Mouse (Mus musculus) lung, embryonic 16.5 days (tissue): ENCODE measurements around the gene Shank2. TPM values are rescaled to one million over a fixed set of nuclear protein-coding genes. Genes with fewer than 3 reads are reported as not detected.

Source experiments
- ATAC-seq: fragments of 200-750 bp; cut with Nextera tagmentation; 2 replicates; pipeline ENCODE4 v1.8.0; 2017; ENCODE audit warnings: low read depth, mild to moderate bottlenecking, moderate library complexity
- H3K27ac ChIP-seq: fragments of 300-500 bp; sonication (generic); 2 replicates; pipeline ENCODE4 v1.5.1; 2014; ENCODE audit warnings: mild to moderate bottlenecking, control low read depth, low read length
- H3K27me3 ChIP-seq: fragments of 300-500 bp; sonication (generic); 2 replicates; pipeline ENCODE4 v1.6.1; 2014; ENCODE audit warnings: low read depth, low read length, mixed read lengths; ENCODE audit not compliant: control insufficient read depth, insufficient read depth
- H3K36me3 ChIP-seq: fragments of 300-500 bp; sonication (generic); 2 replicates; pipeline ENCODE4 v1.6.1; 2014; ENCODE audit warnings: low read length; ENCODE audit not compliant: control insufficient read depth, insufficient read depth
- H3K4me1 ChIP-seq: fragments of 300-500 bp; sonication (generic); replicated peaks from 2 replicates; pipeline ENCODE4 v1.6.1; 2014; ENCODE audit warnings: low read length, mixed read lengths; ENCODE audit not compliant: control insufficient read depth, insufficient read depth
- H3K4me2 ChIP-seq: fragments of 300-500 bp; sonication (generic); 2 replicates; pipeline ENCODE4 v1.6.1; 2014; ENCODE audit warnings: low read depth, low read length, control low read depth
- H3K4me3 ChIP-seq: fragments of 300-500 bp; sonication (generic); 2 replicates; pipeline ENCODE4 v1.5.1; 2014; ENCODE audit warnings: mild to moderate bottlenecking, low read length, control low read depth
- H3K9ac ChIP-seq: fragments of 300-500 bp; sonication (generic); 2 replicates; pipeline ENCODE4 v1.6.1; 2014; ENCODE audit warnings: low read length, control low read depth
- H3K9me3 ChIP-seq: fragments of 300-500 bp; sonication (generic); 2 replicates; pipeline ENCODE4 v1.6.1; 2016; ENCODE audit warnings: low read length; ENCODE audit not compliant: control insufficient read depth
- WGBS: fragments of 180-500 bp; shearing (Covaris S2); extraction: QIAGEN DNeasy Blood & Tissue Kit; methylation state at CpG from one replicate; pipeline ENCODE4 v1.1.7; 2014; 5-methylcytosine and 5-hydroxymethylcytosine counted together
- polyA plus RNA-seq: library from polyadenylated mRNA; unstranded; fragments of >200 nt; fragmentation: Nextera tagmentation; extraction: Ambion mirVana; gene quantifications from 2 replicates; pipeline ENCODE4 v1.2.1, GENCODE M21; 2015

The Shank2 gene
- 1.6 and 1.8 TPM in 2 replicates for polyA plus RNA-seq

DNA sequence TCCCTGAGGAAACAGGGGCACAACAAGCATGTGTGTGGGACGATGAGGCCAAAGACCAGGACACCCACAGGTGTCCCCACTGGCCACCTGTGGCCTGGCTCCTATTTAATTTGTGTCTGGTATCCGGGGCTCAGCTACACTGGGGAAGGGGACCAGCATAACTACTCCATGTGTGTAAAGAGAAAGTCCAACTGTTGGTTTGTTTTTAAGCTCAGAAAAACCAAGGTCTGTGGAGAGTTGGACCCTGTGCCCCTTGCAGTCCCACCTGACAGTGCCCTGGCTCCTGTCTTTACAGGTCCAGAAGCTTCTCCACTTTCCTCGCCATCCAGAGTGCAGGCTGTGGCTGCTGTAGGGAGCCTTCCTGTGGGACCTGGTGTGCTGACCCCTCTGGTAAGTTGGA lies at the start of gene Shank2:
Shank2 (plus strand) TSS at position 301 of the 400 bp plus-strand sequence.
- no peak within 1 kb of the TSS for H3K27ac ChIP-seq

DNA sequence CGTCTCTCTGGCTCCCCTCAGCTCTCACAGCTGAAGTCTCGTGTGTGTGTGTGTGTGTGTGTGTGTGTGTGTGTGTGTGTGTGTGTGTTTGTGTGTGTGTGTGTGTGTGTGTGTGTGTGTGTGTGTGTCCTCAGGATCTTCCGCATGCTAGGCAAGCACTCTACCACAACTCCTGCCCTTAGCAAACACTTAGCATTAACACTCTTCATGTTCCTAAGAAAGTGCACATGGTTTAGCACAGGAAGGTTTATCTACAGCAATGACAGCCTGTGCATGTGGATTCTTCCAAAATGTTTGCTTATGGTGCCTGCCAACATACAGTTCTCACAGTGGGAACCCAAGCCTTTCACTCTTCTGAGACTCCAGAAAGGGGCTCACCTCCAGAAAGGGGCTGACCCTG lies 49.6 kb upstream of the Shank2 start:
- H3K36me3 ChIP-seq = no peaks in the 10 kb centered on the region
- H3K27me3 ChIP-seq = no peaks in the 10 kb centered on the region
- no peak for ATAC-seq

More for the DNA sequence above, at the start of gene Shank2:
- H3K27me3 ChIP-seq = no peaks in the 10 kb centered on the region
- WGBS = 75% methylated on average over 3 of the region's 3 CpGs
- ATAC-seq = no peak
- H3K4me1 ChIP-seq = no peaks in the 10 kb centered on the region
- no peaks in the 10 kb centered on the region for H3K9me3 ChIP-seq
- H3K4me3 ChIP-seq = no peak within 1 kb of the TSS
- H3K36me3 ChIP-seq = no peaks in the 10 kb centered on the region
- H3K4me2 ChIP-seq = no peak within 1 kb of the TSS
- no peak within 1 kb of the TSS for H3K9ac ChIP-seq

DNA sequence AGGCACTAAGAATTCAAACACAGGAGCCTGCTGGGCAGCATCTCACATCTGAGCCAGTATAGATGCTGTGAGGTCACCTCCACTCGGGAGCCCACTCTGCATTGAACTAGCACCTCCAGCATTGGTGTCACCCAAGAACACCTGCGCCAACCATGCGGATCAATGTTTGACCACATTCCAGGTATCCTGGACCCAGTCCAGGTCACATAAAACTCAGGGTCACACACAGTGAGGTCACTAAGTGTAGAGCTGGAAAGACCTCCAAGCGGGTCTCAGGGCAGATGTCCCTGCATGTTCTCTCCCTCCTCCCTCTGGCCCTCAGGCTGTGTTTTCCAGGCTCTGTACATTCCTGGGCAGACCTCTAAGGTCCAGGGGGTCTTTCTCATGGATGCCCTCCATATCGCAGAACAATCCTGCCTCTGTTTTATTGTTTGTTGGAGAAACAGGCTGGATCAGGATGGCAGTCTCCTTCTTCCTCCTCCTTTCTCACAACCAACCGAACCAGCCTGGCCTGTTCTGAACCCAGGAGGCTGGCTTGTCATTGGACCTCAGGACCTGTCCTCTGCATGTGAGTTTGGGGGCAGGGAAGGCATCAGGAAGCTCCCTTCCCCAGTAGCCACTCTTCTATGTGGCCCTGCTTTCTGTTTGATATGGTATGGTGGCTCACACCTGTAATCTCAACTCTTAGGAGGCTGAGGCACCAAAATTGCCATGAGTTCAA lies 45.0 kb upstream of the Shank2 start:
- no peaks in the 10 kb centered on the region for H3K9me3 ChIP-seq
- H3K27me3 ChIP-seq = no peaks in the 10 kb centered on the region
- H3K27ac ChIP-seq = 0 out of 2 replicates have a peak overlapping the region, but pooled peaks have one; percentile 10
- peak; percentile 39; the same call in 1 of the 2 replicates for ATAC-seq
- no peak overlapping the region for H3K4me2 ChIP-seq
- peaks cover 8% of the 10 kb centered on the region; the same call in 1 of the 2 replicates for H3K4me1 ChIP-seq
- no peak overlapping the region for H3K9ac ChIP-seq
- H3K4me3 ChIP-seq = no peak overlapping the region
- no peaks in the 10 kb centered on the region for H3K36me3 ChIP-seq
- WGBS = 64% methylated on average over 6 of the region's 6 CpGs

More for the DNA sequence above, 49.6 kb upstream of the Shank2 start:
- no peak overlapping the region for H3K4me2 ChIP-seq
- no peak overlapping the region for H3K27ac ChIP-seq
- no peak overlapping the region for H3K9ac ChIP-seq
- peaks cover 5% of the 10 kb centered on the region; the same call in 1 of the 2 replicates for H3K4me1 ChIP-seq
- 57% methylated on average over 3 of the region's 3 CpGs for WGBS
- no peaks in the 10 kb centered on the region for H3K9me3 ChIP-seq
- no peak overlapping the region for H3K4me3 ChIP-seq

DNA sequence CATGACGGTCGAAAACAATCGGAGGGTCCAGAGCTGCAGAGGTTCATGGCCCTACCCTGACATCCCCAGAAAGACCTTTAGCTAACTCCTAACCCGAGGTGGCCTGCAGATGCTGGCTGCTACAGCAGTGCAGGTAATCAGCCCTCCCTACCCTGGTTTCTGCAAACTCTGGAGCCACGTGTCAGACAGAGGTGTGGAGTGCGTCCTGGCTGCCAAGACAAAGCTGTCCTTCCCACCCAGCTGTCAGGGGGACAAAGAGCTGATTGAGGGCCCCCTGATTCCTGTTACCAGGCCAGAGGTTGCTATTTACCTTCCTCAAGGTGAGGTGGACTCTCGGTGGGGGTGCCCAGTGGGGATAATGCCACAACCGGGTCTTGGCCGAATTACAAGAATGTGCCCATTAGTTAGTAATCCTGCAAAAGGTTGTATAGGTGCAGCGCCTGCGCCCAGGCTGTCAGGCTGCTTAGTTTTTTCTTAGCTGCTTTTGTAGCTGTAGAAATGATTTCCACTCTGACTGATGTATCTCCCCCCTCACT lies 43.6 kb upstream of the Shank2 start:
- no peak overlapping the region for H3K4me3 ChIP-seq
- no peak overlapping the region for H3K9ac ChIP-seq
- 44% methylated on average over 11 of the region's 11 CpGs for WGBS
- H3K36me3 ChIP-seq = no peaks in the 10 kb centered on the region
- peaks cover 8% of the 10 kb centered on the region; the same call in 1 of the 2 replicates for H3K4me1 ChIP-seq
- H3K4me2 ChIP-seq = no peak overlapping the region
- ATAC-seq = peak; percentile 65
- H3K9me3 ChIP-seq = no peaks in the 10 kb centered on the region
- no peaks in the 10 kb centered on the region for H3K27me3 ChIP-seq
- peak overlapping the region; percentile 2 for H3K27ac ChIP-seq

DNA sequence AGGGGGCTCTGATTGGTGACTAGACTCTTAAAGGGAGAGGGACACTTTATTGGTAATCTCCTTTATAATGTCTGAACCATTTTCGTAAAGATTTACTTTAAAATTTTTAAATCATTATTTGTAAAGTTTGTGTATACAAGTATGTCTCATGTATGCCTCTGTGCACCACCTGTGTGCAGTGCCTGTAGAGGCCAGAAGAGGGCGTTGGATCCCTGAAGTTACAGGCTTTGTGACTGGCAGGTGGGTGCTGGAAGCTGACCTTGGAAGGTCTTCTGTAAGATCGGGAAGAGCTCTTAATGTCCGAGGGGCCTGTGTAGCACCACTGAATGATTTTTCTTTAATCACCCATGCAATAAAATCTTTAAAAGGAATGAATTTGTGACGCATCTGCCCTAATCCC lies 37.9 kb upstream of the Shank2 start:
- H3K27me3 ChIP-seq = no peaks in the 10 kb centered on the region
- no peak for ATAC-seq
- 82% methylated on average over 5 of the region's 5 CpGs for WGBS
- no peak overlapping the region for H3K4me2 ChIP-seq
- no peaks in the 10 kb centered on the region for H3K36me3 ChIP-seq
- H3K27ac ChIP-seq = no peak overlapping the region
- H3K9me3 ChIP-seq = no peaks in the 10 kb centered on the region
- H3K9ac ChIP-seq = no peak overlapping the region
- H3K4me3 ChIP-seq = no peak overlapping the region
- H3K4me1 ChIP-seq = peaks cover 4% of the 10 kb centered on the region; the same call in 1 of the 2 replicates

DNA sequence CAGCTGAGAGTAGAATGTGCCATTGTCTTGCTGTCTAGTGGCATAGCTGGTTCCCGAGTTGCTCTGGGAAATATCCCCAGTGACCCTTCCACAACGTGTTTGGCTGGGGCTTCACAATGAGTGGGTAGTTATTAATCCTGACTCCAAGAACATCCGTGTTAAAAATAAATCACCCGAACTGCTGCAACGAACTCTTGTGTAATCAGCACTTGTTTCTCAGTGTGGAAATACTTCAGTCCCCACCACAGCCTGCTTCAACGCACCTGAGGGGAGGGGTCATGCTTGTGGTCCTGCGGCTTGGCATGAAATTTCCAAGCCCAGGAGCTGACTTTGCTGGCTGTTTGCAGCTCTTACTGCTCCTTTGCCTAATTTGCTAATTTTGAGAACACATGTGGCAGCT lies 35.1 kb upstream of the Shank2 start:
- no peak overlapping the region for H3K4me2 ChIP-seq
- no peaks in the 10 kb centered on the region for H3K36me3 ChIP-seq
- no peaks in the 10 kb centered on the region for H3K9me3 ChIP-seq
- no peaks in the 10 kb centered on the region for H3K27me3 ChIP-seq
- peak overlapping the region; percentile 51 for H3K27ac ChIP-seq
- 0 out of 2 replicates have a peak, but pooled peaks have one; percentile 38 for ATAC-seq
- H3K4me3 ChIP-seq = no peak overlapping the region
- peaks cover 5% of the 10 kb centered on the region; the same call in 1 of the 2 replicates for H3K4me1 ChIP-seq
- 44% methylated on average over 7 of the region's 7 CpGs for WGBS
- H3K9ac ChIP-seq = no peak overlapping the region

DNA sequence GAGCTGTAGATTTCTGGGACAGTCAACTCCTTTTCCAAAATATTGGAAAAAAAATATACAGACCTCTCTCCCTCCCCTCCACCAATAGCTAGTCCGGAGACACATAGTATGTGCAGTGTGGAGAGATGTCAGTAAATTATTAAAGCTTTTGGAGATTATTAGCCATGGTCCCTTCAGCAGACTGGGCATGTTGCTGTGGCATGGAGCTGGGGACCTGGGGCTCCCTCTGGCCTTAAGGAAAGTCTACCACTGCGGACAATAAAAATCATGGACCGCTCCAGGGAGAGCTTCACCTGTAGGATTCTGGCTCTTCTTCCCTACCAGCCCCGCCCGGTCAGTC lies 24.3 kb upstream of the Shank2 start:
- Histone ChIP-seq H3K4me1 (peaks cover 7% of the 10 kb centered on the region; the same call in 1 of the 2 replicates), H3K9me3 (no peaks in the 10 kb centered on the region), H3K36me3 (no peaks in the 10 kb centered on the region), H3K27me3 (peaks cover 43% of the 10 kb centered on the region), H3K9ac (peak overlapping the region; percentile 61), H3K4me2 (peak overlapping the region; percentile 73), H3K4me3 (peak overlapping the region; percentile 57), H3K27ac (peak overlapping the region; percentile 65; the same call in 1 of the 2 replicates)
- 15% methylated on average over 5 of the region's 5 CpGs for WGBS
- peak; percentile 10; the same call in 1 of the 2 replicates for ATAC-seq

DNA sequence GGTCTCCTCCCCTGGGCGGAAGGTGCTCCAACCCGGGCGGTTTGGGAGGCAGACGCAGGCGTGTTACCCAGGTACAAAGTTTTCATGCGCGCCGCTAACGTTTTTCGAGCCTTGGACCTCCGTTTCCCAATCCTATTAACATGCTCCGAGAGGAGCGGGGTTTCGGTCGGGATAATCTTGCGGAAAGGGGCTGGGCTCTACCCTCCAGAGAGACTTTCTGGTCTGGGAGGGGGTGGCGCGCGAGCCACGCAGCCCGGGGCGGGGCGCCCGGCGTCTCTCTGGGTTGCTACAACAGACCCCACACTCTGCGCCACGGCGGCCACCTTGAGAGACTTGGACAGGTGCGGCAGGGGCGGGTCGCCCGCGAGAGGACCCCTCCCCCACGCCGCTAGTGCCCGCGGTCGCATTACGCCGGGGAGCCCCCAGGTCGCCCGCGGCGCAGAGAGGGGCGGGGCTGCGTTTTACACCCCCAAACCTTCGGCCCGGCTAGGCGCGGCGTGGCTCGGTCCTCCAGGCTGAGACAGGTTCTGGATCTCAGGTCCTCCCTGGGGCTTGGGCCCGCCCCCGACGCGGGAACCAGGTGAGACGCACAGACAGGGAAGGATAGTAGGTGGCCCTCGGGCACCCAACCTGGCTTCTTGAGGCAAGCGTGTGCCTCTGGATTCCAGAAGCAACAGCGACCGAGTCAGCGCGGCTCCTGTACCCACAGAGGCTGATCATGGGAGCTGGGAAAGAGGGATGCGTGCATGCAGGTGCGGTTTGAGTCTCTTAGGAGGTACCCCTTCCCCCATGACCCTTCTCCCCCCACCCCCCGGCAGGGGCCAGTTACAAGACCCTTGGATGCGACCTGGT lies 23.7 kb upstream of the Shank2 start:
- H3K27me3 ChIP-seq = peaks cover 43% of the 10 kb centered on the region
- peak overlapping the region; percentile 57 for H3K4me3 ChIP-seq
- no peaks in the 10 kb centered on the region for H3K36me3 ChIP-seq
- H3K27ac ChIP-seq = peak overlapping the region; percentile 65
- H3K4me2 ChIP-seq = peak overlapping the region; percentile 73
- peak overlapping the region; percentile 61 for H3K9ac ChIP-seq
- H3K9me3 ChIP-seq = no peaks in the 10 kb centered on the region
- peak; percentile 77 for ATAC-seq
- under 1% methylated on average over 67 of the region's 67 CpGs for WGBS
- H3K4me1 ChIP-seq = peaks cover 7% of the 10 kb centered on the region; the same call in 1 of the 2 replicates
